Mouse (Mus musculus) kidney, adult 2 months (tissue): ENCODE measurements at regions not wholly inside any gene's neighbourhood (a gene's known extent, or its start where the extent isn't known, plus 50 kb on each side); places are given as distances from the start of the nearest gene placed in this dataset.

Experiments
- CTCF ChIP-seq: fragments of 200-500 bp; conservative IDR thresholded peaks from 2 replicates; pipeline ENCODE4 v1.5.1; 2011; ENCODE audit warnings: low read depth, mild to moderate bottlenecking, control low read depth, low read length, moderate library complexity, mixed read lengths; ENCODE audit not compliant: insufficient read depth, insufficient read length
- POLR2A ChIP-seq: fragments of 200-500 bp; IDR thresholded peaks from one replicate; pipeline ENCODE4 v1.6.1; 2011; ENCODE audit warnings: low read depth, low read length, control low read depth

DNA sequence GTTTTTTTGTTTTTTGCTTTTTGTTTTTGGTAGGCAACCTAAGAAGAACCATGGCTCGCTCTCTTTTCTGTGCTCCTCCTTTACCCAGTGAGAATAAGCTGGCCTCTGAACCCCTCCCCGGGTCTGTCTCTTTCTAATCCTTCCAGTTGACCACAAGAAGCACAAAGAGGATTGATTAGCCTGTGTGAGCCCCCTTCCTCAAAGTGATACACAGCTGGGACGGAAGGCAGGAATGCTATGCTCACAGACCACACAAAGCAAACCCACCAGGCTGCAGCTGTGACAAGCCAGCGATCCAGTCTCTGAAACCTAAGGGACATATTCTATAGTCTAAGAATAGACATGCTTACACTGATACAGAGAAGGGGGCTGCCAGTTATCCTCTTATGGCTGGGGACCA, 111.5 kb upstream of the Rgmb start:
- TF ChIP-seq POLR2A (no peak), CTCF (no peak)
